Mouse (Mus musculus): ENCODE results near the gene Cpne5.

Cpne5 gene

DNA sequence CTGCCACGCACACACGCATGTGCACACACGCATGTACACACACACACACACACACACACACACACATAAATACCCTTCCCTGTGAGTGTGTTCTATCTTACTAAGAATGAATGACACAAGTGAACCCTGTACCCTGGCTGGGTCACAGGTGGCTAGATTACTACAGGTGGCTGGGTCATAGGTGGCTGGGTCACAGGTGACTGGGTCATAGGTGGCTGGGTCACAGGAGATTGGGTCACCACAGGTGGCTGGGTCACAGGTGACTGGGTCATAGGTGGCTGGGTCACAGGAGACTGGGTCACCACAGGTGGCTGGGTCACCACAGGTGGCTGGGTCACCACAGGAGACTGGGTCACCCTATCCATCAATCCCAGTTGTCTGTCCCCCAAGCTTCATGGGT is 27.9 kb downstream of the Cpne5 start:
- DNase-seq (ENCODE audit: low spot score) = no peak

DNA sequence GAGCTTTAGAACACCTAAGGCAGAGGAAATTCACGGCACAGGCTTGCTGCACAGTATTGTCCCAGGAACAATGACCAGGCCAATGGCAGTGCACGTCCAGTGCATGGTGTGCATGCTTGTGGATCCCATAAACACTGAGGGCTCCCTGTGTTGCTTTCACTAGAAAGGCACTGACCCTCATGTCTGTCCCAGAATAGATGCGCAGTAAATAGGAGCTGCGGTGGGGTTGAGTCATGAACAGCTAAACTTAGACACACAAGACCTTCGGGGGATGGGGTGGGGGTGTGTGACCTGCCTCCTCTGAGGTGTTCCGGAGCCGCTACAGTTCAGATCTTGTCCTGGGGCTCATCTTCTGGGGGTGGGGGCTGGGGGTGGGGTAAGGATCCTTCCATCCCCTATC is 31.9 kb downstream of the Cpne5 start:
- DNase-seq (ENCODE audit: low spot score) = no peak

DNA sequence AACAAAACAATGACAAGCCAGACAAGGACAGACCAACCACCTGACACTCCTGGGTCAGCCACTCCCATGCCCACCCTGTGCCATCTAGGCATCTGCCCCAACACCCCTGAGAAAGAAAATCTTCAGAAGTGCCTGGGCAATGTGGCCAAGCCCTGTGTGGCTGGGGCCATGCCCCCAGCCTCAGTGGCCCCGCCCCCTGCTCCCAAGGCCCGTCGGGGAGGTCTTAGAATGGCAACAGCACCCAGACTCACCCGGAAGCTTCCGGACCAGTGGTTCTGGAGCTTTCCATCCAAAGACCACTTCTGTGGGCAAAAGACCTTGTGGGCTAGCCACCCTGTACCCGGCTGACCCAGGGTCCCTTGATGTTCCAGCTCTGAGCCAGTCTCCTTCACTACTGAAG is 35.4 kb downstream of the Cpne5 start:
- no peak for DNase-seq (ENCODE audit: low spot score)

DNA sequence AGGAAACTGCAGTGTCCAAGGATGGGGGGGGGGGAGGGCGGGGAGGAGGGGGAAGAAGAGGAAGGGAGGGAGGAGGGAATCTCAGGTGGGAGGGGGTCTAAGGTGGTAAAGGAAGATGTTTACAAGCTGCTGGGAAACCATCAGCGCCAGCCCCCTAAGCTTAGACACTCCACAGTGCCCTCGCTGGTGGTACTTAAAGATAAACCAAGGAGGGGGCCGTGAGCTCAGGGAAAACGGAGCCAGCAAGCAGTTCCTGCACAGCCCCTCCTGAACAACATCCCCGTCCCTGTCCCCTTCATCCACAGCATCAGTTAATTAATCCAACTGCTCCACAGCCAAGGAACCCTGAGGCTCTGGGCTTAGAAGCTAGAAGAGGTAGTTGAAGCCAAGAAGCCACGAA is 38.1 kb downstream of the Cpne5 start:
- no peak for DNase-seq (ENCODE audit: low spot score)

DNA sequence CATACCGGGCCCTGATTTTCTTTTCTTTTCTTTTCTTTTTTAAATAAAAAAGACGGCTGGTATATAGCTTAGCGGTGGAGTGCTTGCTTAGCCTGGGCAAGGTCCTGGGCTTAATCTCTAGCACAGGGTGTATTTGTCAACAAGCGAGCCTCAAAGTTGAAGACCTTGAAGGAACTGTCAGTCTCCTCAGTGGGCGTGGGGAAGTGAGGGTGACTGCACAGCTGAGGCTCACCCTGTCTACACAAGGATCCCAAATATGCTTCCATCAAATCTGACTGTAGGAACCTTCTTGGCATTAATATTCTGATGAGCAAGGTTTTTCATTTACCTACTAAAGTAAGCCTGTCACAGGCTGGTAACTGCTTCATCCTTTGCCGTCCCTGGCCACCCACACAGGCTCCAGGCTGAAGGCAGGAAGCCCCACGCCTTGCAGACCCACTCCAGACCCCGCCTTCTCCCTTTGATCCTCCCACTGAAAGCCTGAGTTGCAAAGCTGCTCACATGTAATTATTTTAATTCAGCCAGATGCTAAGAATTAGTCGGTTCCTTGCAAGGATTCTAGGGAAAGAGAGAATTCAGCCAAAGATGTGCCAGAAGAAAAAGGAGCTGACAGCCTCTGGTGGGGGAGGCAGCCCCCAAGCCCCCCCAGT is 38.7 kb downstream of the Cpne5 start:
- DNase-seq (ENCODE audit: low spot score) = peak; percentile 22

DNA sequence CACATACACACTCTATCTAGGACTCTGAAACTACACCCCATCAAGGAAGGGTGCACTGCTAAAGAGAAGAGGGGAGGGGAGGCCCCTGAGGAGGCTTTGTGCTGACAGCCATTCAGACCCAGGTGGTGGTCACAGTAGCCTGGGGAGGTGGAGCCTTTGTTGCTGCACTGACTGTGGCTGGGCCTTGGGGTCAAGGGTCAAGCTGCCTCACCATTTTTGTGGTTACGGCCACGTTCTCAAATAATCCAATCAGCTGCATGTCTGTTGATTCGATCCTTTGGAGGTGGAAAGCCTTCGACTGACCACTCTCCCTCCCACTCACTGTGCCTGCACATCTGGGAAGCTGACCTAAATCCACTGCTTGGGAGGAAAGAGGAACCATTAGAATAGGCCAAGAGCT is 42.4 kb downstream of the Cpne5 start:
- no peak for DNase-seq (ENCODE audit: low spot score)

DNA sequence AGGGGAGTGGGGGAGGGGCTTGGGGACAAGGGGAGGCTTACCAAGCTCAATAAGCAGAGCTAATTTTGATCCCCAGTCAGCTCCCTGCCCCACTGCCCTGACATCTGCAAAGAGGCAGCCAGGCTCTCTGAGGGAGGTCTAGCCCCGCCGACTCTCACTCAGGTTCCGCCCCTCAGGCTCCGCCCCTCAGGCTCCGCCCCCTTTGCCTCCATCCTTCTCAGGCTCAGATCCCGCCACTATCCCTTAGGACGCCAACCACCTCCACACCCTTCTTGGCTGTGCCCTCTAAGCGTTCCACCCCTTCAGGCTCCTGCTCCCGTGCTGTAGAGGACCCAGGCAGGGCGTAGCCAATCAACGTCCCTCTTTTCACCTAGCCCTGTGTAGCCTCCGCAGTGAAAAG is 49.0 kb downstream of the Cpne5 start:
- DNase-seq (ENCODE audit: low spot score) = no peak

DNA sequence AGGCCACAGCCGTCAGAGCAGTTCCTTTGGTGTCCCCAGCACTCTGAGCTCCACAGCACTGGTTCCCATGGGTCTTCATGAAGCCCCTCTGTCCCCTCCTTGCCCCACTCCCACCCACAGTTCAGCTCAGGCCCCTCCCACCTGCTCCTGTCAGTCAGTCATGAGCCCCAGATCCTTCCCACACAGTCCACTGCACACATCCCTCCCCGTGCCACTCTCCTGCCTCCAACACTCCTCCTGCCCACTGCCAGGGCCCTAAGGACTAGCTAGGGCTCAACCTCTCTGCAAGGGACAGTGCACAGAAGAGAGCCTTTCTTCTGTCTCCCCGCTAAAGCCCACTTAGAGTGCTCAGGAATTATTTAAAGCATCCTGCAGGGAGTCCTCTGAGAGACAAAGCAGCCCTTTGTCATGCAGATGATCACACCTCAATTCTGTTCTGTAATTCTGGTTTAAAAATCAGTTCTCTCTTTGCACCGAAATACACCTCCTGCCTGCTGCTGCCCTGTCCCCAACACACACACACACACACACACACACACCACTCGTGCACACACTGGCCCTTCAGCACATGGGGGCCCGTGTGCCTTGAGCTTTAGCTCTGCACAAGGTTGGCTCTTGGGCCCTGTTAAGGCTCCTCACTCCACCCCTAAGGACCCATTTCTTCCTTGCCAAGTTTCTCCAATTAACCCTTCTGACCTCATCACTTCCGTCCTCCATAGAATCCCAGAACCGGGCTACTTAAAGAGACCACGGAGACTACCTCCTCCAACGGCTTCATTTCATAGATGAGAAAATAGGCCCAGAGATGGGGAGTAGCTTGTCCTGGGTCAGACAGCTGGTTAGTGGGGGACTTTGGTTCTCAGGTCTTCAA is 50.7 kb downstream of the Cpne5 start:
- no peak for DNase-seq (ENCODE audit: low spot score)

DNA sequence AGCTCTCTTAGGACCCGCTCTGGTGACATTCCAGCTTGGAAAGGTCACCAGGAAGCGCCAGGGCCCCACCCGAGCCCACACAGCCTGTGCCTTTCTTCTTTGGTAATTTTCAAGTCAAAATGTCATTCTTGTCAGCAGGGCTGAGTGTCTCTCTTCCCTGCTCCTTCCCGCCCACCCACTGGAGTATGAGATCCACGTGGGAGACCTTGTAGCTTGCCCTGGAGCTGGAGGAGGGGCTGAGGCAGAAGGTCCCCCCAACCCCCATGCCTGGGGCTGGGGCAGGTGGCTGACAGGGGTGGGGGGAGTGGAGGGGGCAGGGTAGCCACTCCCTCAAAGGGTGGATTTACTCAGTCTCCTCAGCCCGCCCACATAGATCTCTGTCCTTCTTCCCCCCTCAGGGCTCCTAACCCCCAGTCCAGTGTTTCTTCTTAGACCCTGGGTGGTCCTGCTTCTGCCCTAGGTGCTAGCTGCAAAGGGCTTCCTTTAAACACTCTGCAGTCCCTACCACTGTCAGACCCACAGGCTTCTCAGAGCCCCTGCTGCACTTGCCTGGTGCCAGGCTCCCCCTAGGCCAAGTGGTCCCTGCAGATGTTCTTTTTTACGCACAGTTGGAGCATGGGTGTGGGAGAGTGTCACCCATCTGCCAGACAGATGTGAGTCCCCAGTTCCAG is 52.5 kb downstream of the Cpne5 start:
- no peak for DNase-seq (ENCODE audit: low spot score)

DNA sequence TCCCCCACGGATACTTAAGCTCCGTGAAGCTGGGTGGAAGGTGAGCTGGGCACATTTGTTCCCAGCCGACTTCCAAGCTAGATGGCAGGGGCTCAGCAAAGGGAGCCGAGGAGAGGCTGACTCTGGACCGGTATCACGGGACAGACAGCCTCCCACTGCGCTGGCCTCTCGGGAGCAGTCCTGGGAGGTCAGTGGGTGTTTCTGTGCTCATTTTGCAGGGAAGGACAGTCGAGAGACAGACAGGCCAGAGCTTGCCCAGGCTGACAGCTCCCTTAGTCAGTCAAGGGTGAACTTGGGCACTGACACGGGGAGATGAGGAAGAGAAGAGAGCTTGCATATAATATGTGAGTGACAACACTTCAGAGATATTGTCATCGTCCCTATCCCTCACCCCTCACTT is 54.8 kb downstream of the Cpne5 start:
- no peak for DNase-seq (ENCODE audit: low spot score)

DNA sequence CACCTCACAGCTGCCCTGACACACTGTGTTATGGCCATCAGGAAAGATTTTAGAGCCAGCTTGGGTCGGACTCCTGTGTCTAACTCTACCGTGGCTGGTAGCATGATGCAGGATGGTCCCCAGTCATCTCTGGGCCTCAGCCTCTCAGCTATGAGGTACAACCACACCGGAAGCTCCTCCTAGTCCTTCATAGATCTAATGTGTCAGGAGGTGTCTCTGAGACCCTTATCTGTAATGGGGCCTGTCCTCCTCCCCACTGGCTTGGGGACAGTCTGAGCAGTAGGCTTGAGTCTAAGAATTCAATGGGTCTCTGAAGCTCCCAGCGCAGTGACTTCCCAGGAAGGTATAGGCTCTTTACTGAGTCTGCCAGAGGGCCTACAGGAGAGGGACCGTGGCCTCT is 56.2 kb downstream of the Cpne5 start:
- no peak for DNase-seq (ENCODE audit: low spot score)

DNA sequence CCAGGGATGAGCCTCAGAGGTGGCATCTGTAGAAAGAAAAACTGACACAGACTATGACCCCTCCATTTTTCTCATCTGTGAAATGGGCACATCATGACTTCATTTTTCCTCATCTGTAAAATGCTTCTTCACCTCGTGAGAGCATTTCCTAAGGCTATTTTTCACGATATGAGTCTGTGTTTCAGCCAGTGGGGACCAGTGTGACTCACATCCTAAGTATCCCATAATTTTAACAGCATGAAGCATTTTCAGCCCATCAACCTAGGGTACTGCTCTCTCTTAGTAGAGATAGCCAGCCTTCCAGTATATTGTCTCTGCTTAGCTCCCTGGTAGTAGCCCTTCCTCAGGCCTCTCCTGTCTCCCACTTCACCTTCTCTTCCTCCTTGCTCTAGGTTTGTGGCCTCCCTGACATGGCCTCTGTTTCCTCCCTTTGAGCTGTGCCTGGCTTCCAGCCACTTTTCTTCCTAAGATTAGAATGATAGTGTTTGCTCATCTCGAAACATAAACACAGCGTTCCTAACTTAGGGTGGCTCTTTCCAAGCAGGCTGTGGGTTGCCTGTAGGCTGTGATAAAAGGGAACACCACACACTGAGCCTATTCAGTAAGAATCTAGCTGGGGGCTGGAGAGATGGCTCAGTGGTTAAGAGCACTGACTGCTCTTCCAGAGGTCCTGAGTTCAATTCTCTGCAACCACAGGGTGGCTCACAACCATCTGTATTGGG is 57.4 kb downstream of the Cpne5 start:
- no peak for DNase-seq (ENCODE audit: low spot score)

DNA sequence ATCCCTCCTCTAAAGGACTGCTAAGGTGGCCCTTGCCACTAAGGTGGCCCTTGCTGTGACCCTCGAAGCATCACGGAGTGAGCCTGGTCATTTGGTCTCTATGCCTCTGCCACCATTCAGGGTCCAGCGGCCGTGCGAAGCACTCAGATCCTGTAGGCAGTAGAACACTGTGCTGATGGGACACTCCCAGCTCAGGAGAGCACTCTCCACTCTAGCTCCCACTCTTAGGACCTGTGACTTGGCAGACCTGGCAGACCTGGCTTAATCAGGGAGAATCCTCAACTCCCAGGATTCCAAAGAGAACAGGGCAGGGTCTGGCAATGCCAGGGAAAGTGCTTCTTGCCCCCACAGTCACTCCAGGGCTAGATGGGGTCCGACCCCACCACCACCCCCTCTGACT is 58.0 kb downstream of the Cpne5 start:
- no peak for DNase-seq (ENCODE audit: low spot score)

DNA sequence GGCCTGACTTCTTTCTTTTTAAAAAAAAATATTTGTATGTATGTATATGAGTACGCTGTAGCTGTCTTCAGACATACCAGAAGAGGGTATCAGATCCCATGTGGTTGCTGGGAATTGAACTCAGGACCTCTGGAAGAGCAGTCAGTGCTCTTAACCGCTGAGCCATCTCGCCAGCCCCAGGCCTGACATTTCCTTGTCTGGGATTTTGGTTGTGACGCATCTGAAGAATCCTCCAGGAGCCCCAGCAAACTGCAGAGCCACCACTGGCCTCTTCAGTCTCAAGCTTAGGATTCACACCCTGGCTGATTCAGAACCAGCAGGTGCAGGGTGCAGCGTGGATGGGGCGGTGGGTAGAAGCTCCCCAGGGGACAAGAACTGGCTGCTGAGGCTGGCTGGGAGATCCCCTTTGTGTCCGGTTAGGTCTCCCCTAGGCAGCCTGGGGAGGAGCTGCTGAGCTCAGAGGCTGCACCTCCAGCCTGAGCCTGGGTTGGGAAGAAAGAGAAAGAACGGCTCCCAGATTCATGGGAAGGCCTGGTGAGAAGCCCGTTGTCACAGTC is 59.4 kb downstream of the Cpne5 start:
- no peak for DNase-seq (ENCODE audit: low spot score)

DNA sequence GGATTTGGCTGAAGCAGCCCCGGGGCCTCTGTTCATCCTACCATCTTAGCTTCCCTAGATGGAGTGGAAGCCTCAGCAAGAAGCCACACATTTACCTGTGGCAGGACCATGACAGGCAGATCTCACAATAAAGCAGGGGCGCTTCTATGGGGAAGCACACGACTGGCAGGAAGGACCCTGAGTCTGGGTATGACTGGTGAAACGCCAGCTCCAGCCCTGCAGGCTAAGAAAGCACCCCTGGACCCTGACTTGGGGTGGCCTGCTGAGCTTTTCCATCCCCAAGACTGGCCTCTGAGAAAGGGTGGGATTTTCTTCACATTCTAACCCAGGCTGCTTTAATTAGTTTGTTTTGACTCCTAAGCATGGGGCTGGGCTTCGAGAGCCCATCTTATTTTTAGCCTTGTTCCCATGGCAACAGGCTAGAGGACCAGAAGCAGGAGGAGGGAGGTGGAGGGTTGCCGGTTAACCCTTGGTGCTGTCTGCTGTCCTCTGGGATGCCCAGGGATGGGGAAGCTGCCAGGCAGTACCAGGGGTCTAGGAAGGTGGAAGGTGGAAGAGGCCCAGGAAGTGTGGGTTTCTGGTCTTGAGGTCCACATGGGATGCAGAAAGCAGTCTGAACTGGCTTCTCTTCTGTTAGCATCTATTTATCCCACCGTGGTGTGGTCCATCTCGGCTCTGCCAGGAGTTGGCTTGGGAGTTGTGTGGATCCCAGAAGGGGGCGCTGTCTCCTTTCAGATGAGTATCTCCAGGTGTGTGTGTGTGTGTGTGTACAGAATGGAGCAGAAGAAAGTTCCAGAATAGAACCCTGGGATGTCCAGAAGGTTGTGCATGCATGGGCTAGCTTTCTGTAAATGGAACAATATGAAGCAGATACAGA is 61.3 kb downstream of the Cpne5 start:
- peak; percentile 81 for DNase-seq (ENCODE audit: low spot score)

DNA sequence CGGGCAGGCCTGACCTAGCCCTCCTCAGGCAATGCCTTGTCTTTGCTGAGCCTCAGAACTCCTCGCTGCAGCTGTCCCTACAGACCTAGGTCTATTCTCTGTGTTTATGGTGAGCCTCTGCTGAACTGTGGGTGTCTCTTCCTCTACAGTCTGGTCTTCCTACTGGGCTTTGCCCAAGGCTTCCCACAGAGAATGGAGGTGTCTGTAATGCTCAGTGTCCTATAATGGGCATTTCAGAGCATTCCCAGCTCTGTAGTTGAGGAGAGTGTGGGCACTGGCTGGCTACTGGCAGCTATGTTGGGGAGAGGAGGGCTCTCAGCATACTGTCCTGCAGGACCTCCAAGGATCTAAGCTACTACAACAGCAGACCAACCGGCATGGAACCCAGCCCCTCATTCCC is 62.3 kb downstream of the Cpne5 start:
- DNase-seq (ENCODE audit: low spot score) = no peak

DNA sequence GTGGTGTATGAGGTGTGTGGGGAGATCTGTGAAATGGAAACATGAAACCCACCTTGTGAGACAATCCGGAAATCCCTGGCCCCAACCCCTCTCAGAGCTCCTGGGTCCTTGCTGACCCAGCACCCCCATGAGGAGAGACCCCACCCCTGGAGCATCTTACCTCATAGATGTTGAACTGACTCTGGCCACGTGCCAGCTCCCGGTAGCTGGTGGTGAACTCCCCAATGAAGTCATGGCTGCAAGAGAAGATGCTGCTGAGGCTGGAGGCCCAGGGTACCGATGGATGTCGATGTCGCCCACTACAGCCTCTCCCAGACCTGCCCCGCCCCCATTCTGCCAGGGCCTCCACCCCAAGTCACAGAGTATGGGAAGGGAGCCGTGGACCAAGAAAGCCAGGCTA is 64.8 kb downstream of the Cpne5 start:
- no peak for DNase-seq (ENCODE audit: low spot score)

DNA sequence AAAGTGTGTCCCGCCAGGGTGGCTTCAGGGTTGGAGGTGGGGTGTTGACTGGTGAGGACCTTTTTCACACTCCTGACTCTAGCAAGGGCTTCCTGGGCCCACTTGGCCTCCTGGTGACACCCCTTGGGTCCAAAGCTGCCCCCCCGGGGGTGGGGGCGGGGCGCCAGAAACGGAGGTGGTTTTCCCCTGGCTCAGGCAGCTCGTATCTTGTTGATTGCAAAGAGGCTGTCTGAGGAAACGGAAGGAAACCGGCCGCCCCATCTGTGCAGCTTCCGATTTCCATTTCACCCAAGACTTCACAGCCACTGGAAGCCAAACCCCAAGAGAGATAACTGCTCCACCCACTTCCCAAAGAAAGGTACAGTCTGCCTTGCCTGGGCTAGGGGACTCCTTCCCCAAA is 65.9 kb downstream of the Cpne5 start:
- no peak for DNase-seq (ENCODE audit: low spot score)

DNA sequence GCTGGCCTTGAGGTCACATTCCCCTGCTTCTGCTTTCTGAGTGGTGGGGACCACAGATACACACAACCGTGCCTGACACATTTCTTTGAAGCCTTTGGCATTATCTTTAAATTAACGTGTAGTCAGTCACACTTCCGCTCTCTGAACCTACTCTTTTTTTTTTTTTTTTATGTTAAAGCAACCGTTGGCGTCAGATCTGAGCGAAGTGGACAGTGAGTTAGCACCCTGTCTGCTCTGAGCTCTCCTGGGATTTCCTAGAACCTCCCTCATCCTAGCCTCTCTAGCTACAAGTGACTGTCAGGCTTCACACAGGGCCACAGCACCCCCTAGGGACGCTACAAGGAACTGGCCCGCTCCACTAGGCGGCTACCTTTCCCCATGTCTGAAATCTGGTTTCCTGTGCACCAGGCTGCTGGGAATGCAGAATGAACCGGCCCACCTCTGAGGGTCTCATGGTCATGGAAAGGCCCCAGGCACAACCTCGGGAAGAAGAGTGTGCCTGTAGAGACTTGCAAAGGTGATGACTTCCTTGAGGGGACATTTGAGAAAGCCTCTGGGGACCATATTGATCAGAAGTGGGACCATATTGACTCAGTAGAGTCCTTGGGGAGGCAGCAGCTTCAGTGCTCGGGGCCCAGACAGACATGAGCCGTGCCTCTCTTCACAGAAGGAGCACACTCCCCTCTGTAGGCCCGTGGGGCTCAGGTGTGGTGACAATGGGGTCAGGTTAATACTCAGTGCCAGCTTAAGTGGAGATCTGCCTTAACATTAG is 66.8 kb downstream of the Cpne5 start:
- peak; percentile 82 for DNase-seq (ENCODE audit: low spot score)

DNA sequence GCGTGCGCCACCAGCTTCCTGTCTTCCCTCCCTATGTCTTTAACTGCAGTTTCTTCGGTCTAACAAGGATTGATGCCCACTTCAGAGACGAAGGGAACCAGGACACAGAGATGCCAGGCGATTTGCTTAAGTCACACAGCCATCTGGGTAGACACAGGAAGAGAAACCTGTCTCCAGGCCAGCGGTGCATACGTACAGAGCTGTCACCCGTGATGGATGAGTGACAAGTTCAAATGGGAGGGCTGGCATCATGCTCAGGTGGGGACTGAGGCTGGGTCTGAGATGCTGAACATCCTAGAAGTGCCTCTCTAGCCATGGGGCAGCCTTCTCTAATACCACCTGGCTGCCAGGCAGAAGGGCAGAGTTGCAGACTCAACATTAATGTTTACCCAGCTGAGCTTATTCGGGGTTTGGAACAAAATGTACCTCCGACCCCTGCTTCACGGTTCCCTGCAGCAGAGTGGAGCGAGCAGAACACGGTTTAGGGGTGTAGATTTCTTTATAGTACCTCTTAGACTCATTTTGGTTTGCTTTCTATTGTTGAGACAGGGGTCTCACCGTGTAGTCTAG is 67.5 kb downstream of the Cpne5 start:
- DNase-seq (ENCODE audit: low spot score) = no peak
